Mouse (Mus musculus): ENCODE data around the gene Olfr547.

Gene Olfr547

DNA sequence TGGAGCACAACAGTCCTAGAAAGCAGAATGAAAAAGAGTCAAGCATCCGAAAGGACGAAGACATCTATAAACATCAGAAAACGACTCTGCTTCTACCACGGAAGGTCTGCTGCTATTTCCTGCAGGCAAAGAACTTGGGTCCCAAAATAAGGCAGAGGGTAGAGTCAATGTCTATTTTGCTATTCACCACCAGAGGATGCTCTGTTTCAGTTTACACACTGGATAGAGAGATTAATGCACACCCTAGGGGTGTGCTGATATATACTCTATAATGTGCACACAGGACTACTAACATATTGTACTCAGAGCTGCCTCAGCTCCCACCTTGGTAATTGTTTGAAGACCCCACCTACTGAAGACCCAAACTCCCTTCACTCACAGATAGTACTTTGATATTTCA is 31.7 kb downstream of the Olfr547 start:
- no peak for DNase-seq (ENCODE audit: extremely low spot score)

- no peak for DNase-seq (ENCODE audit: extremely low spot score)
These were observed 36.6 kb downstream of the Olfr547 start, which contains the start of gene Olfr550 for GRCm38 (mm10) chr7:102571142-102571541. Gene Olfr550 (plus strand): TSS chr7:102571442.

GRCm38 (mm10) chr7:102573174-102573830 is 38.8 kb downstream of the Olfr547 start:
- no peak for DNase-seq (ENCODE audit: extremely low spot score)

GRCm38 (mm10) chr7:102575998-102576397 is 41.4 kb downstream of the Olfr547 start:
- no peak for DNase-seq (ENCODE audit: extremely low spot score)

Measured in embryo, embryonic 9.5 days (tissue).